Mouse (Mus musculus): ENCODE measurements around the gene Sun2. TPM values are rescaled to one million over a fixed set of nuclear protein-coding genes. Genes with fewer than 3 reads are reported as not detected.

Sun2 gene
- polyA plus RNA-seq, 1 experiment from 2014 or later, result 6.8 TPM

- Histone ChIP-seq H3K27me3 (ENCODE audit: control insufficient read depth, insufficient read depth, low read length) (no peaks in the 10 kb centered on the region), H3K9me3 (ENCODE audit: control insufficient read depth, low read depth, low read length) (no peaks in the 10 kb centered on the region), H3K4me3 (ENCODE audit: low read depth, low read length) (no peak overlapping the region), H3K27ac (ENCODE audit: low read length) (no peak overlapping the region), H3K4me1 (ENCODE audit: control insufficient read depth, insufficient read depth, low read length) (no peaks in the 10 kb centered on the region), H3K9ac (replicated peaks; ENCODE audit: low read depth, low read length) (no peak overlapping the region), H3K4me2 (replicated peaks; ENCODE audit: low read depth, low read length) (no peak overlapping the region), H3K36me3 (ENCODE audit: control insufficient read depth, insufficient read depth, low read length) (peaks cover 60% of the 10 kb centered on the region)
- WGBS, result 80% methylated on average over 5 of the region's 5 CpGs
- no peak for ATAC-seq (ENCODE audit: insufficient number of reproducible peaks, insufficient read depth, low FRiP score, low read depth)
These were observed 14.0 kb downstream of the Sun2 start for GRCm38 (mm10) chr15:79728311-79728710.

DNA sequence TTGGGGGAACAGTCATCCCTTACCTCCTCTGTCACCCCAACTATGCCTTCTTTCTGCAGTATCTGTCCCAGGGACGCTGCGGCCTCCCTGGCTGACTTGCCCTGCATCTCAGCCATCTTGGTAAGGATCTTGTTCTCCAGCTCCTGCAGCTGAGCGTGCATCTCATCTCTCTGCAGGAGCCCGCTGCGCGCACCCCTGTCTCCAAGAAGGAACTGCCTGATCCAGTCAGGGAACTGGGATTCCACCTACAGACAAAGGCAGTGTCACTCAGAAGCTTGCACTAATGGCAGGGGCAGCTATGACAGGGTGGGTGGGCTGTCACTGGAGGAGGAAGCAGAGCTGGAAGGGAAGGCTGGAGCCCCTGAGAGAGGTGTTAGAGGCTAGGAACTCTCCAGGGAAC, 14.5 kb downstream of the Sun2 start:
- no peaks in the 10 kb centered on the region for H3K4me1 ChIP-seq (ENCODE audit: control insufficient read depth, insufficient read depth, low read length)
- H3K27ac ChIP-seq (ENCODE audit: low read length), result no peak overlapping the region
- no peaks in the 10 kb centered on the region for H3K9me3 ChIP-seq (ENCODE audit: control insufficient read depth, low read depth, low read length)
- no peak for ATAC-seq (ENCODE audit: insufficient number of reproducible peaks, insufficient read depth, low FRiP score, low read depth)
- H3K4me3 ChIP-seq (ENCODE audit: low read depth, low read length), result no peak overlapping the region
- WGBS, result 95% methylated on average over 6 of the region's 6 CpGs
- no peak overlapping the region for H3K9ac ChIP-seq (replicated peaks; ENCODE audit: low read depth, low read length)
- H3K4me2 ChIP-seq (replicated peaks; ENCODE audit: low read depth, low read length), result no peak overlapping the region
- H3K27me3 ChIP-seq (ENCODE audit: control insufficient read depth, insufficient read depth, low read length), result no peaks in the 10 kb centered on the region
- peaks cover 60% of the 10 kb centered on the region for H3K36me3 ChIP-seq (ENCODE audit: control insufficient read depth, insufficient read depth, low read length)

GRCm38 (mm10) chr15:79725190-79725789, 17.0 kb downstream of the Sun2 start:
- H3K36me3 ChIP-seq (ENCODE audit: control insufficient read depth, insufficient read depth, low read length), result peaks cover 55% of the 10 kb centered on the region
- no peak overlapping the region for H3K4me2 ChIP-seq (replicated peaks; ENCODE audit: low read depth, low read length)
- no peak overlapping the region for H3K27ac ChIP-seq (ENCODE audit: low read length)
- H3K4me3 ChIP-seq (ENCODE audit: low read depth, low read length), result no peak overlapping the region
- ATAC-seq (ENCODE audit: insufficient number of reproducible peaks, insufficient read depth, low FRiP score, low read depth), result no peak
- H3K9ac ChIP-seq (replicated peaks; ENCODE audit: low read depth, low read length), result no peak overlapping the region
- H3K27me3 ChIP-seq (ENCODE audit: control insufficient read depth, insufficient read depth, low read length), result no peaks in the 10 kb centered on the region
- H3K4me1 ChIP-seq (ENCODE audit: control insufficient read depth, insufficient read depth, low read length), result no peaks in the 10 kb centered on the region
- no peaks in the 10 kb centered on the region for H3K9me3 ChIP-seq (ENCODE audit: control insufficient read depth, low read depth, low read length)
- 88% methylated on average over 11 of the region's 11 CpGs for WGBS

GRCm38 (mm10) chr15:79723439-79723838, 18.9 kb downstream of the Sun2 start:
- H3K36me3 ChIP-seq (ENCODE audit: control insufficient read depth, insufficient read depth, low read length), result peaks cover 56% of the 10 kb centered on the region
- no peak overlapping the region for H3K27ac ChIP-seq (ENCODE audit: low read length)
- H3K27me3 ChIP-seq (ENCODE audit: control insufficient read depth, insufficient read depth, low read length), result no peaks in the 10 kb centered on the region
- H3K9ac ChIP-seq (replicated peaks; ENCODE audit: low read depth, low read length), result no peak overlapping the region
- H3K4me2 ChIP-seq (replicated peaks; ENCODE audit: low read depth, low read length), result no peak overlapping the region
- no peaks in the 10 kb centered on the region for H3K4me1 ChIP-seq (ENCODE audit: control insufficient read depth, insufficient read depth, low read length)
- H3K4me3 ChIP-seq (ENCODE audit: low read depth, low read length), result no peak overlapping the region
- no peaks in the 10 kb centered on the region for H3K9me3 ChIP-seq (ENCODE audit: control insufficient read depth, low read depth, low read length)
- no peak for ATAC-seq (ENCODE audit: insufficient number of reproducible peaks, insufficient read depth, low FRiP score, low read depth)
- 4% methylated on average over 1 of the region's 1 CpGs for WGBS

DNA sequence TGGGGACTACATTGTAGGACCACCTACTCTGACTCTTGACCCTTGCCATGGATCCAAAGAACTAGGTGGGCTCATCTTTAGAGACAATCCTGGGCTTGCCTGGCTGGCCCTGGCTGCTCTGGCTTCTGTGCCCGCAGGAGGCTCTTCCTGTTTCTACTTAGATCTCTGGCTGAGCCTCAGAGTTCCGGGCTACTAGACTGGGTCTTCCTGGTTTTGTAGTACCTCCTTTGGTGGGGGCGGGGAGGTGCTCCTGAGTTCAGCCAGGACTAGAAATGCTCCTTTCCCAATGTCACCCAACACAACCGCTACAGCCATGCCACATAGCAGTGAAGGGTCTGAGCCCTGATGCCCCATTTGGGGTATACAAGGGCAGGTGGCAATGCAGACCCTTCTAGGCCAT, 21.5 kb downstream of the Sun2 start:
- H3K4me3 ChIP-seq (ENCODE audit: low read depth, low read length), result no peak overlapping the region
- WGBS, result 82% methylated on average over 4 of the region's 4 CpGs
- H3K27ac ChIP-seq (ENCODE audit: low read length), result no peak overlapping the region
- H3K4me1 ChIP-seq (ENCODE audit: control insufficient read depth, insufficient read depth, low read length), result no peaks in the 10 kb centered on the region
- no peaks in the 10 kb centered on the region for H3K27me3 ChIP-seq (ENCODE audit: control insufficient read depth, insufficient read depth, low read length)
- no peak for ATAC-seq (ENCODE audit: insufficient number of reproducible peaks, insufficient read depth, low FRiP score, low read depth)
- no peak overlapping the region for H3K4me2 ChIP-seq (replicated peaks; ENCODE audit: low read depth, low read length)
- no peak overlapping the region for H3K9ac ChIP-seq (replicated peaks; ENCODE audit: low read depth, low read length)
- H3K36me3 ChIP-seq (ENCODE audit: control insufficient read depth, insufficient read depth, low read length), result peaks cover 51% of the 10 kb centered on the region
- no peaks in the 10 kb centered on the region for H3K9me3 ChIP-seq (ENCODE audit: control insufficient read depth, low read depth, low read length)

DNA sequence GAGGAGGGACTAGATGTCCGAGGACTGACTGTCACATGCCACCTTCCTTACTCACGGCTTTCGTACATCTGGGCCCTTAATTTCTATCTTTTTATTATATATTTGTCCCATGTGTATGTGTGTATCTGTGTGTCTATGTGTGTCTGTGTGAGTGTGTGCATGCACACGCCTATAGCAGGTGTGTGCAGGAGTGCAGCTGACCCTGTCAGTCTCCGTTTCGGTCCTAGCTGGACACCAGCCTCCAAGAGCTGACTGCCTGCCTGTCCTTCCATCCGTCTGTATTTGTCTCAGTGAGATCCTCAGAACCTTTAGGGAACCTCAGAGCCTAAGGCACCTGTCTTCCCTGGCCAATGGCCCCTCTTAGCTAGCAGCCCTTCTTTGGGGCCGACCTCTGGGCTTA, 22.1 kb downstream of the Sun2 start:
- Histone ChIP-seq H3K4me2 (replicated peaks; ENCODE audit: low read depth, low read length) (no peak overlapping the region), H3K9me3 (ENCODE audit: control insufficient read depth, low read depth, low read length) (no peaks in the 10 kb centered on the region), H3K27me3 (ENCODE audit: control insufficient read depth, insufficient read depth, low read length) (no peaks in the 10 kb centered on the region), H3K9ac (replicated peaks; ENCODE audit: low read depth, low read length) (no peak overlapping the region), H3K36me3 (ENCODE audit: control insufficient read depth, insufficient read depth, low read length) (peaks cover 54% of the 10 kb centered on the region), H3K27ac (ENCODE audit: low read length) (no peak overlapping the region), H3K4me1 (ENCODE audit: control insufficient read depth, insufficient read depth, low read length) (no peaks in the 10 kb centered on the region), H3K4me3 (ENCODE audit: low read depth, low read length) (no peak overlapping the region)
- no peak for ATAC-seq (ENCODE audit: insufficient number of reproducible peaks, insufficient read depth, low FRiP score, low read depth)
- 91% methylated on average over 8 of the region's 8 CpGs for WGBS

DNA sequence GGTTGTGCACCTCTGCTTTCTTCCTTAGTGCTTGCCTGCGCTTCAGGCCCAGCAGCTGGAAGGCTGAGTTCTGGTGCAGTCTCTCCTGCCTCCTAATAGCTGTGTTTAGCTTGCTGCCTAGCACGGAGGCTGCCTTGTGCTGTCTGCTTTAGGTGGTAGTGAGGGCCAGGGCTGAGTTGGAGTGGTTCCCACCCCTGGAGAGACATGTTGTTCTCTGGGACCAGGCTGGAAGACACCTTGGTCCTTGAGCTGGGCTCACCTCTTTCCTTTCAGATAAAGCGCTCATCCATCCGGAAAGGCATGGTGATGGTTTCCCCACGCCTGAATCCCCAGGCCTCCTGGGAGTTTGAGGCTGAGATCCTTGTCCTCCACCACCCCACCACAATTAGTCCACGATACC, 25.6 kb downstream of the Sun2 start:
- Histone ChIP-seq H3K4me2 (replicated peaks; ENCODE audit: low read depth, low read length) (no peak overlapping the region), H3K4me3 (ENCODE audit: low read depth, low read length) (no peak overlapping the region), H3K4me1 (ENCODE audit: control insufficient read depth, insufficient read depth, low read length) (no peaks in the 10 kb centered on the region), H3K36me3 (ENCODE audit: control insufficient read depth, insufficient read depth, low read length) (peaks cover 68% of the 10 kb centered on the region), H3K9ac (replicated peaks; ENCODE audit: low read depth, low read length) (no peak overlapping the region), H3K9me3 (ENCODE audit: control insufficient read depth, low read depth, low read length) (no peaks in the 10 kb centered on the region), H3K27ac (ENCODE audit: low read length) (no peak overlapping the region), H3K27me3 (ENCODE audit: control insufficient read depth, insufficient read depth, low read length) (no peaks in the 10 kb centered on the region)
- ATAC-seq (ENCODE audit: insufficient number of reproducible peaks, insufficient read depth, low FRiP score, low read depth), result no peak
- 95% methylated on average over 6 of the region's 6 CpGs for WGBS

DNA sequence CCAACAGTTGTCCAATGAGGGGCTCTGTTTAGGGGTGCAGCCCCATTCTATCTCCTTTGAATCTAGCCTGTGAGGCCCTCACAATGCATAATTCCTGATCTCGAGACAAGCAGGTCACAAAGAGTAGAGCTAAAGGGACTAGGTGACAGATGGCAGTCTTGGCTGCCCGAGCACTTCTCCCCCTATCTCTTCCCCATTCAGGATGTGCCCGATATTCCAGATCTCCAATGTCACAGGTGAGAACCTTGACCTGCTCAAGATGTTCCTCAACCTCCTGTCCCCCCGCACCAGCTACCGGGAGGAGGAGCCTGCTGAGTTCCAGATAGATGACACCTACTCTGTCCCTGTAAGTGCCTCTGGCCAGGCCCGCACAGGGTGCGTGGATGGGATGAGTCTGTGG, 26.7 kb downstream of the Sun2 start:
- H3K4me3 ChIP-seq (ENCODE audit: low read depth, low read length), result no peak overlapping the region
- H3K27me3 ChIP-seq (ENCODE audit: control insufficient read depth, insufficient read depth, low read length), result no peaks in the 10 kb centered on the region
- H3K4me2 ChIP-seq (replicated peaks; ENCODE audit: low read depth, low read length), result no peak overlapping the region
- H3K9ac ChIP-seq (replicated peaks; ENCODE audit: low read depth, low read length), result no peak overlapping the region
- no peak overlapping the region for H3K27ac ChIP-seq (ENCODE audit: low read length)
- ATAC-seq (ENCODE audit: insufficient number of reproducible peaks, insufficient read depth, low FRiP score, low read depth), result no peak
- 93% methylated on average over 7 of the region's 7 CpGs for WGBS
- peaks cover 67% of the 10 kb centered on the region for H3K36me3 ChIP-seq (ENCODE audit: control insufficient read depth, insufficient read depth, low read length)
- no peaks in the 10 kb centered on the region for H3K9me3 ChIP-seq (ENCODE audit: control insufficient read depth, low read depth, low read length)
- no peaks in the 10 kb centered on the region for H3K4me1 ChIP-seq (ENCODE audit: control insufficient read depth, insufficient read depth, low read length)

GRCm38 (mm10) chr15:79708229-79708822, 34.0 kb downstream of the Sun2 start:
- no peak for ATAC-seq (ENCODE audit: insufficient number of reproducible peaks, insufficient read depth, low FRiP score, low read depth)
- no peaks in the 10 kb centered on the region for H3K9me3 ChIP-seq (ENCODE audit: control insufficient read depth, low read depth, low read length)
- no peak overlapping the region for H3K27ac ChIP-seq (ENCODE audit: low read length)
- H3K27me3 ChIP-seq (ENCODE audit: control insufficient read depth, insufficient read depth, low read length), result no peaks in the 10 kb centered on the region
- no peak overlapping the region for H3K9ac ChIP-seq (replicated peaks; ENCODE audit: low read depth, low read length)
- no peak overlapping the region for H3K4me3 ChIP-seq (ENCODE audit: low read depth, low read length)
- H3K36me3 ChIP-seq (ENCODE audit: control insufficient read depth, insufficient read depth, low read length), result peaks cover 31% of the 10 kb centered on the region
- H3K4me1 ChIP-seq (ENCODE audit: control insufficient read depth, insufficient read depth, low read length), result no peaks in the 10 kb centered on the region
- H3K4me2 ChIP-seq (replicated peaks; ENCODE audit: low read depth, low read length), result no peak overlapping the region
- 91% methylated on average over 5 of the region's 5 CpGs for WGBS
